8 mouse cellular contexts compared by ENCODE assay signal in genomic region chr13:64180888-64181287, GRCm38 (mm10). TPM values are rescaled to one million over a fixed set of nuclear protein-coding genes. Genes with fewer than 3 reads are reported as not detected.
DNase-seq lines count a peak whose midpoint lies in the region; ATAC-seq lines count a peak whose summit lies in the region.

No protein-coding gene starts in this region.

- peak; percentile 57 for DNase-seq in hindbrain, embryonic 14.5 days (ENCODE audit: low spot score)
- peak; percentile 43 to 56 for DNase-seq in CD8-positive naive resting alpha-beta T cell, adult 2 months (ENCODE audit: low read depth in 2 of 2, low spot score in 2 of 2)
- peak; percentile 54 for DNase-seq in adrenal gland, postnatal 25 days
- peak; percentile 79 to 86 for DNase-seq in kidney, postnatal 36 days
- DNase-seq in thymus, postnatal 10 days (ENCODE audit: low spot score in 2 of 2) = peak; percentile 24 to 61

- no peak overlapping the region for H3K4me2 ChIP-seq in hindbrain, embryonic 14.5 days (replicated peaks)
- no peak overlapping the region for H3K4me2 ChIP-seq in hindbrain, embryonic 16.5 days (ENCODE audit: low read length)

- H3K4me1 ChIP-seq in hindbrain, embryonic 14.5 days (replicated peaks; ENCODE audit: control insufficient read depth, insufficient read depth, low read length) = no peaks in the 10 kb centered on the region
- H3K4me1 ChIP-seq in hindbrain, embryonic 16.5 days (ENCODE audit: control insufficient read depth, insufficient read depth, low read depth, low read length) = no peaks in the 10 kb centered on the region

- WGBS in hindbrain, embryonic 14.5 days = 85% methylated on average over 3 of the region's 3 CpGs
- WGBS in hindbrain, embryonic 16.5 days = 82% methylated on average over 3 of the region's 3 CpGs

- H3K36me3 ChIP-seq in hindbrain, embryonic 14.5 days (replicated peaks; ENCODE audit: control insufficient read depth, insufficient read depth) = peaks cover 56% of the 10 kb centered on the region
- peaks cover 28% of the 10 kb centered on the region for H3K36me3 ChIP-seq in hindbrain, embryonic 16.5 days (ENCODE audit: control insufficient read depth, insufficient read depth, low read length)

- no peak overlapping the region for H3K27ac ChIP-seq in hindbrain, embryonic 14.5 days
- no peak overlapping the region for H3K27ac ChIP-seq in hindbrain, embryonic 16.5 days (ENCODE audit: low read depth, low read length)

- H3K9me3 ChIP-seq in hindbrain, embryonic 14.5 days (ENCODE audit: control insufficient read depth, low read length) = no peaks in the 10 kb centered on the region
- no peaks in the 10 kb centered on the region for H3K9me3 ChIP-seq in hindbrain, embryonic 16.5 days (ENCODE audit: control insufficient read depth, low read length)

- H3K9ac ChIP-seq in hindbrain, embryonic 14.5 days = no peak overlapping the region
- no peak overlapping the region for H3K9ac ChIP-seq in hindbrain, embryonic 16.5 days (ENCODE audit: low read depth, low read length)

- no peak for ATAC-seq in hindbrain, embryonic 14.5 days (ENCODE audit: low FRiP score)
- no peak for ATAC-seq in hindbrain, embryonic 16.5 days
- 0 out of 2 replicates have a peak, but pooled peaks have one; percentile 55 for ATAC-seq in erythroid progenitor cell, adult 5-6 weeks (replicated peaks; ENCODE audit: low FRiP score, poor library complexity, severe bottlenecking)
- ATAC-seq in megakaryocyte-erythroid progenitor cell, adult 5-6 weeks (replicated peaks; ENCODE audit: low FRiP score, low TSS enrichment, poor library complexity, severe bottlenecking) = peak; percentile 67

- no peaks in the 10 kb centered on the region for H3K27me3 ChIP-seq in hindbrain, embryonic 14.5 days (ENCODE audit: control insufficient read depth, insufficient read depth, low read length)
- H3K27me3 ChIP-seq in hindbrain, embryonic 16.5 days (replicated peaks; ENCODE audit: control insufficient read depth, insufficient read depth, low read length) = no peaks in the 10 kb centered on the region

- H3K4me3 ChIP-seq in hindbrain, embryonic 14.5 days (replicated peaks; ENCODE audit: low read length) = no peak overlapping the region
- H3K4me3 ChIP-seq in hindbrain, embryonic 16.5 days (ENCODE audit: low read length) = no peak overlapping the region

RNA-seq across cellular contexts. Expression of gene Habp4, which starts 19.3 kb away (rescaled TPM):
- polyA plus RNA-seq in hindbrain, embryonic 14.5 days (2014; fragmentation: Nextera tagmentation; extraction: Ambion mirVana) = 52.4 and 65.2 TPM in 2 replicates
- polyA plus RNA-seq in hindbrain, embryonic 16.5 days (2015; fragmentation: Nextera tagmentation; extraction: Ambion mirVana) = 52.8 and 53.4 TPM in 2 replicates
- total RNA-seq in adrenal gland, postnatal 25 days (2021) = 30.9 and 34.2 TPM in 2 replicates
- 11.5 and 15.9 TPM in 2 replicates for total RNA-seq in erythroid progenitor cell, adult 5-6 weeks (2015; ENCODE audit: low replicate concordance)
- 7.3 and 10.7 TPM in 2 replicates for total RNA-seq in erythroid progenitor cell, adult 5-6 weeks (2017; ENCODE audit: low replicate concordance)
- 3.9 and 7.7 TPM in 2 replicates for total RNA-seq in megakaryocyte-erythroid progenitor cell, adult 5-6 weeks (2014; fragmentation: Nextera tagmentation)
- 3.4 and 5.4 TPM in 2 replicates for total RNA-seq in megakaryocyte-erythroid progenitor cell, adult 5-6 weeks (2017)

RNA-seq across cellular contexts. Expression of gene Zfp367, which starts 27.9 kb away (rescaled TPM):
- 5.8 and 8.0 TPM in 2 replicates for polyA plus RNA-seq in hindbrain, embryonic 14.5 days (2014; fragmentation: Nextera tagmentation; extraction: Ambion mirVana)
- 6.2 and 7.3 TPM in 2 replicates for polyA plus RNA-seq in hindbrain, embryonic 16.5 days (2015; fragmentation: Nextera tagmentation; extraction: Ambion mirVana)
- total RNA-seq in adrenal gland, postnatal 25 days (2021) = 33.6 and 39.7 TPM in 2 replicates
- 71.0 and 93.5 TPM in 2 replicates for total RNA-seq in erythroid progenitor cell, adult 5-6 weeks (2015; ENCODE audit: low replicate concordance)
- 103 and 120 TPM in 2 replicates for total RNA-seq in erythroid progenitor cell, adult 5-6 weeks (2017; ENCODE audit: low replicate concordance)
- 30.2 and 40.8 TPM in 2 replicates for total RNA-seq in megakaryocyte-erythroid progenitor cell, adult 5-6 weeks (2014; fragmentation: Nextera tagmentation)
- 55.3 and 62.6 TPM in 2 replicates for total RNA-seq in megakaryocyte-erythroid progenitor cell, adult 5-6 weeks (2017)

RNA-seq across cellular contexts. Expression of gene Slc35d2, which starts 51.7 kb away (rescaled TPM):
- polyA plus RNA-seq in hindbrain, embryonic 14.5 days (2014; fragmentation: Nextera tagmentation; extraction: Ambion mirVana) = 1.2 and 1.7 TPM in 2 replicates
- polyA plus RNA-seq in hindbrain, embryonic 16.5 days (2015; fragmentation: Nextera tagmentation; extraction: Ambion mirVana) = 1.1 and 2.1 TPM in 2 replicates
- total RNA-seq in adrenal gland, postnatal 25 days (2021) = 7.5 and 9.0 TPM in 2 replicates
- 2.5 and 10.5 TPM in 2 replicates for total RNA-seq in erythroid progenitor cell, adult 5-6 weeks (2015; ENCODE audit: low replicate concordance)
- total RNA-seq in erythroid progenitor cell, adult 5-6 weeks (2017; ENCODE audit: low replicate concordance) = 0.26 and 4.8 TPM in 2 replicates
- 1.2 and 1.6 TPM in 2 replicates for total RNA-seq in megakaryocyte-erythroid progenitor cell, adult 5-6 weeks (2014; fragmentation: Nextera tagmentation)
- 3.0 and 11.7 TPM in 2 replicates for total RNA-seq in megakaryocyte-erythroid progenitor cell, adult 5-6 weeks (2017)

Comparison
In these comparisons a context has a peak if more than half of its experiments do, and no peak if none do; other contexts are left out.
1. ATAC-seq: peak in erythroid progenitor cell, adult 5-6 weeks (single experiment) and megakaryocyte-erythroid progenitor cell, adult 5-6 weeks (single experiment); none in hindbrain, embryonic 14.5 days (single experiment) and hindbrain, embryonic 16.5 days (single experiment).
2. Peak in every context shown above with its lines, with median percentiles within 50 percentile points of each other: DNase-seq.